Mouse (Mus musculus): ENCODE data around the gene Fbxw8. TPM values are rescaled to one million over a fixed set of nuclear protein-coding genes. Genes with fewer than 3 reads are reported as not detected.
A peak's percentile ranks its signal among the peaks of the same experiment; 100 is the strongest.

Fbxw8 gene
- total and polyA plus RNA-seq, 2 experiments from 2014 or later: 16.5 to 49.7 TPM

DNA sequence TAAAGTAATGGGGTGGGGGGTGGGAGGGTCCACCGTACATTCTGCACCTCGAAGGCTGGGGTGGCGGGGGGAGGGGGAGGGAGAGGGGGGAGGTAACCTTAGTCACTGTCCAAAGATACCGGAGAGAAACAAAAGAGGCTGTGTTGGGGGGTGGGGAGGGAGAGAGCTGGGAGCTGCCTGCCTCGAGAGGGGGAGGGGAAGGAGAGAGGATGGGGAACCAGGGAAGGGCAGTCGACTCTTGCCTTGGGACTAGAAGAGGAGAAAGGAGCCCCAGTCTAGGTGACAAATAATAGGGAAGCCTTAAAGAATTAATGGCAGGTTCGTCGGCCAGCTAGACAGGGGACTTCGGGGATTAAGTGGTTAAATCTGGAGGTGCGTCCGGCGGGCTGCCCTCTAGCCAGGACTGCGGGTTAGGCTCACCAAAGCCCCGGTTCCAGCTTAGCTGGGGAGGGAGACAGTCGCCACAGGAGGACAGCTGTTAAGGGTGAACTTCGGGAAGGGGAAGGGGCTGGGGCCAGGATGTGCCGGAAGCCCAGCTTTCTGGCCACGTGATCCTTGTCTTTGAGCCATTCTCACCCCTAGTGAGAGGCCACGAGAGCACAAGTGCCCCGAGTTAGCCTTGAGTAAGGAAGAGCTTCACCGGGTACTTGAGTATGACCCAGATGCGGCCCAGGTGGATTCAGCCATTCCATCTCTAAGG lies 19.2 kb upstream of the Fbxw8 start:
- no peaks in the 10 kb centered on the region for H3K36me3 ChIP-seq (replicated peaks; ENCODE audit: control insufficient read depth, insufficient read depth, low read length)
- H3K27me3 ChIP-seq (ENCODE audit: control insufficient read depth, insufficient read depth, low read length): peaks cover 69% of the 10 kb centered on the region
- 1% methylated on average over 22 of the region's 22 CpGs for WGBS
- H3K4me2 ChIP-seq (ENCODE audit: low read depth, low read length): peak overlapping the region; percentile 26
- H3K4me1 ChIP-seq (ENCODE audit: control insufficient read depth, insufficient read depth): 0 out of 2 replicates have a peak, but pooled peaks cover 6% of the 10 kb centered on the region
- H3K9me3 ChIP-seq (replicated peaks; ENCODE audit: control insufficient read depth, low read length): peaks cover 4% of the 10 kb centered on the region; the same call in 1 of the 2 replicates
- no peak overlapping the region for H3K9ac ChIP-seq (replicated peaks; ENCODE audit: low read depth, low read length)
- DNase-seq (ENCODE audit: low spot score) (no peak), ATAC-seq (ENCODE audit: insufficient read depth, low read depth) (no peak)
- H3K4me3 ChIP-seq (ENCODE audit: low read depth, low read length): peak overlapping the region; percentile 20; the same call in 1 of the 2 replicates
- TF ChIP-seq CTCF (IDR thresholded peaks at IDR 0.05; ENCODE audit: low read depth) (no peak), EP300 (IDR thresholded peaks at IDR 0.05; ENCODE audit: low read depth) (no peak)
- H3K27ac ChIP-seq (ENCODE audit: low read depth): no peak overlapping the region

DNA sequence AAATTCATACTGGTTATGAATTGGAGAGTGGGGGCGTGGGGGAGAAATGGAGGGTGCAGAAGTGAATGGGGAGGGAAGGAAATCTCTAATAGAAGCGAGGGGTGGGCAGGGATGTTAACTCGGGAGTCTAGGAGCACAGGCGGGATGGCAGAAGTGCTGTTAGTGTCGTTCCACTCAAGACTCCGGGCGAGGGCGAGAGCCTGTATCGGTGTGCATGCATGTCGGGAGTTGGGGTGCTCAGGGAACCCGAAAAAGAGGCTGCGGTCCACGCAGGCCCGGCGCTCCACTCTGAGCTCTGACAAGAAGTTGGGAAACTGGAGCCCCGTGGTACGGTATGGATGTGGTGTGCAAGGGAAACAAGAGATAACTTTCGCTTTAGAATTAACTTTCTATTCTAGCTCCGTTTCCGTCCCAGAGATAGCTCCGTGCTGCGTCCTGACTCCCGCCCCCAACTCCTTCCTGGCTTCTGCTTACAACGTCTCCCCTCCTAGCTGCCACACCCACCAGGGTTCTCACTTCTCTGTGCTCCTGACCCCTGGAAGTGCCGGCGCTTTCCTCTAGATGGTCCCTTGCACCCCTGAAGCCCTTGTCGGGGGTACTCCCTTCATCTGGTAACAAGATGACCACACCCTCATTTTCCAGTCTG lies 16.9 kb upstream of the Fbxw8 start:
- Histone ChIP-seq H3K4me2 (ENCODE audit: low read depth, low read length) (peak overlapping the region; percentile 74), H3K36me3 (replicated peaks; ENCODE audit: control insufficient read depth, insufficient read depth, low read length) (no peaks in the 10 kb centered on the region), H3K27ac (ENCODE audit: low read depth) (no peak overlapping the region), H3K27me3 (ENCODE audit: control insufficient read depth, insufficient read depth, low read length) (peaks cover 83% of the 10 kb centered on the region), H3K4me1 (ENCODE audit: control insufficient read depth, insufficient read depth) (0 out of 2 replicates have a peak, but pooled peaks cover 9% of the 10 kb centered on the region), H3K9ac (replicated peaks; ENCODE audit: low read depth, low read length) (no peak overlapping the region; the same call in 1 of the 2 replicates), H3K4me3 (ENCODE audit: low read depth, low read length) (peak overlapping the region; percentile 50), H3K9me3 (replicated peaks; ENCODE audit: control insufficient read depth, low read length) (peaks cover 4% of the 10 kb centered on the region; the same call in 1 of the 2 replicates)
- TF ChIP-seq CTCF (IDR thresholded peaks at IDR 0.05; ENCODE audit: low read depth) (no peak), EP300 (IDR thresholded peaks at IDR 0.05; ENCODE audit: low read depth) (no peak)
- under 1% methylated on average over 27 of the region's 27 CpGs for WGBS
- no peak for ATAC-seq (ENCODE audit: insufficient read depth, low read depth)
- no peak for DNase-seq (ENCODE audit: low spot score)

DNA sequence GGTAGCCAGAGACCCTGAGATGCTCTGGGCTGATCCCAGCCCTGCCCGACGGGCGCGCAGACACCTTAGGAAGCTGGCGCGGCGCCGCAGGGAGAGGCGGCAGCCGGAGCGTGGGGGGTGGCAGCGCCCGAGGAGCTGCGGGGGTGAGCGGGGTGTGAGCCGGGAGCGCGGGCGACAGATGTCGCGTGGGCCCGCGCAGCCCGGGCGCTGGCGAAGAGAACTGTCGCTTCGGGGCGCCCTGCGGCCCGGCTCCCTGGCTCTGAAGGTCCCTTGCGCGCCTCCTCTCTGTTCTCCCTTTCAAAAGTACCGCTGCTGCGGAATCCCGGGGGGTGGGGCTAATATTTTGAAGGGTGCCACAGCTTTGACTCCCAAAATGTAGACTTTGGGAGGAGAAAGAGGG lies 16.4 kb upstream of the Fbxw8 start:
- Histone ChIP-seq H3K4me2 (ENCODE audit: low read depth, low read length) (peak overlapping the region; percentile 74), H3K9me3 (replicated peaks; ENCODE audit: control insufficient read depth, low read length) (peaks cover 4% of the 10 kb centered on the region; the same call in 1 of the 2 replicates), H3K9ac (replicated peaks; ENCODE audit: low read depth, low read length) (no peak overlapping the region), H3K27me3 (ENCODE audit: control insufficient read depth, insufficient read depth, low read length) (peaks cover 83% of the 10 kb centered on the region), H3K27ac (ENCODE audit: low read depth) (no peak overlapping the region), H3K4me1 (ENCODE audit: control insufficient read depth, insufficient read depth) (0 out of 2 replicates have a peak, but pooled peaks cover 9% of the 10 kb centered on the region), H3K36me3 (replicated peaks; ENCODE audit: control insufficient read depth, insufficient read depth, low read length) (no peaks in the 10 kb centered on the region), H3K4me3 (ENCODE audit: low read depth, low read length) (peak overlapping the region; percentile 50)
- no peak for ATAC-seq (ENCODE audit: insufficient read depth, low read depth)
- 1% methylated on average over 33 of the region's 36 CpGs for WGBS
- DNase-seq (ENCODE audit: low spot score): no peak
- TF ChIP-seq CTCF (IDR thresholded peaks at IDR 0.05; ENCODE audit: low read depth): no peak
- no peak for TF ChIP-seq EP300 (IDR thresholded peaks at IDR 0.05; ENCODE audit: low read depth)

DNA sequence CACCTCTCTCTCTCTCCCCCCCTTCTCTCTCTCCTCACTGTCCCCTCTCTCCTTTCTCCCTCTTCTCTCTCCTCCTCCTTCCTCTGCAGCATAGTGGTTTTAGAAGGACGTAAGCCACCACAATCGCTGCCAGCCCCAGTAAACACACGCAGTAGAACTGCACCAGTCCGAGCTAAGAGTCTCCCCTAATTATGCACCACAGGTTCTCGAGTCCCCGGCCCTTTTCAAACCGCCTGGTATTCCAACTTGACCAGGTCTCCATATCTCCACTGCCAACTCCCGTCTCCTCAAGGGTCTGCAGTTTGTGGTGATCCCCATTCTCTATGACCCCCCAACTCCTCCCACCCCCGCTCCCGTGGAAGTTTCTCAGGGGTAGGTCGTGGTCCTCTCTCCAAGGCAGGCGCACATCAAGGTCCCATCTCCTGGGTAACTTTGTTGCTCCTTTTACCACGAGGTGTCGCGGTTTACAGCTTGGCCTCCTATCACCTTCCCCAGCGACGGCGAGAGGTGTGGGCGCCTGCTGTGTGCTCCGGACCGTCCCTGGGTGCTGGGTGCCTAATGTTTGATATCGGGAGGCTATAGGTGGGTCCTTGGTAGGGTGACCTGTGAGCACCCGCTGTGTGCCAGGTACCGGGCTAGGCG lies 15.7 kb upstream of the Fbxw8 start:
- TF ChIP-seq EP300 (IDR thresholded peaks at IDR 0.05; ENCODE audit: low read depth) (no peak), CTCF (IDR thresholded peaks at IDR 0.05; ENCODE audit: low read depth) (peak; percentile 43)
- ATAC-seq (ENCODE audit: insufficient read depth, low read depth) (no peak), DNase-seq (ENCODE audit: low spot score) (peak; percentile 34)
- no peak overlapping the region for H3K9ac ChIP-seq (replicated peaks; ENCODE audit: low read depth, low read length)
- no peak overlapping the region for H3K27ac ChIP-seq (ENCODE audit: low read depth)
- H3K4me2 ChIP-seq (ENCODE audit: low read depth, low read length): peak overlapping the region; percentile 74
- peak overlapping the region; percentile 50 for H3K4me3 ChIP-seq (ENCODE audit: low read depth, low read length)
- 1% methylated on average over 25 of the region's 25 CpGs for WGBS
- peaks cover 4% of the 10 kb centered on the region; the same call in 1 of the 2 replicates for H3K9me3 ChIP-seq (replicated peaks; ENCODE audit: control insufficient read depth, low read length)
- H3K36me3 ChIP-seq (replicated peaks; ENCODE audit: control insufficient read depth, insufficient read depth, low read length): no peaks in the 10 kb centered on the region
- peaks cover 83% of the 10 kb centered on the region for H3K27me3 ChIP-seq (ENCODE audit: control insufficient read depth, insufficient read depth, low read length)
- H3K4me1 ChIP-seq (ENCODE audit: control insufficient read depth, insufficient read depth): 0 out of 2 replicates have a peak, but pooled peaks cover 9% of the 10 kb centered on the region

All from heart, postnatal 0 days (tissue).